Mouse (Mus musculus): ENCODE data around the gene Olfr1306. TPM values are rescaled to one million over a fixed set of nuclear protein-coding genes. Genes with fewer than 3 reads are reported as not detected.

Gene Olfr1306
- not detected for polyA plus RNA-seq (2017; shearing (Covaris generic))

GRCm38 (mm10) chr2:111916171-111916570 is at the start of gene Olfr1306:
TSS of gene Olfr1306 (minus strand) at chr2:111916271.

GRCm38 (mm10) chr2:111964844-111965243 is 48.8 kb upstream of the Olfr1306 start, which contains the start of gene Olfr1308:
TSS of gene Olfr1308 (minus strand) at chr2:111964944.

GRCm38 (mm10) chr2:111949340-111949739 is 33.3 kb upstream of the Olfr1306 start, which contains the start of gene Olfr1307:
TSS of gene Olfr1307 (minus strand) at chr2:111949440.

GRCm38 (mm10) chr2:111877049-111877448 is 39.0 kb downstream of the Olfr1306 start, which contains the start of gene Olfr1305:
TSS of gene Olfr1305 (minus strand) at chr2:111877149.

Other genes starting within 250 kb of the Olfr1306 start
- not detected for gene Olfr1301, start 165.3 kb downstream of the Olfr1306 start, polyA plus RNA-seq (2017; shearing (Covaris generic))
- not detected for gene Olfr1302, start 138.8 kb downstream of the Olfr1306 start, polyA plus RNA-seq (2017; shearing (Covaris generic))
- gene Olfr1303, start 95.9 kb downstream of the Olfr1306 start, polyA plus RNA-seq (2017; shearing (Covaris generic)) = not detected
- gene Olfr1305, start 39.1 kb downstream of the Olfr1306 start, polyA plus RNA-seq (2017; shearing (Covaris generic)) = not detected
- gene Olfr1307, start 33.2 kb upstream of the Olfr1306 start, polyA plus RNA-seq (2017; shearing (Covaris generic)) = 0.07 TPM
- not detected for gene Olfr1308, start 48.7 kb upstream of the Olfr1306 start, polyA plus RNA-seq (2017; shearing (Covaris generic))
- not detected for gene Olfr1309, start 74.0 kb upstream of the Olfr1306 start, polyA plus RNA-seq (2017; shearing (Covaris generic))
- not detected for gene Olfr1310, start 96.4 kb upstream of the Olfr1306 start, polyA plus RNA-seq (2017; shearing (Covaris generic))
- not detected for gene Olfr1311, start 108.1 kb upstream of the Olfr1306 start, polyA plus RNA-seq (2017; shearing (Covaris generic))
- 0.17 TPM for gene Olfr1312, start 134.0 kb upstream of the Olfr1306 start, polyA plus RNA-seq (2017; shearing (Covaris generic))
- not detected for gene Olfr1313, start 161.6 kb upstream of the Olfr1306 start, polyA plus RNA-seq (2017; shearing (Covaris generic))
- not detected for gene Olfr1314, start 180.5 kb upstream of the Olfr1306 start, polyA plus RNA-seq (2017; shearing (Covaris generic))
- not detected for gene Olfr1315-ps1, start 199.2 kb upstream of the Olfr1306 start, polyA plus RNA-seq (2017; shearing (Covaris generic))
- gene Olfr1316, start 218.7 kb upstream of the Olfr1306 start, polyA plus RNA-seq (2017; shearing (Covaris generic)) = not detected
- gene Olfr1317, start 224.1 kb upstream of the Olfr1306 start, polyA plus RNA-seq (2017; shearing (Covaris generic)) = not detected
- not detected for gene Olfr1318, start 237.9 kb upstream of the Olfr1306 start, polyA plus RNA-seq (2017; shearing (Covaris generic))

Data from effector memory CD4-positive, alpha-beta T cell, adult 5 months (primary cell).